Mouse (Mus musculus): ENCODE measurements around the gene Tulp2.

GRCm38 (mm10) chr7:45476453-45476852, 5.2 kb upstream of the Tulp2 start:
- no peak for TF ChIP-seq CTCF (conservative IDR thresholded peaks at IDR 0.05; ENCODE audit: low read length)
- no peak for TF ChIP-seq NANOG (IDR thresholded peaks at IDR 0.05; ENCODE audit: borderline replicate concordance, low read length)

All from E14TG2a.4 (cell line).